In genomic region chr11:110961592-110962021, GRCm38 (mm10) we compare ENCODE assay signal across 13 mouse cellular contexts. TPM values are rescaled to one million over a fixed set of nuclear protein-coding genes. Genes with fewer than 3 reads are reported as not detected.
DNase-seq lines count a peak whose midpoint lies in the region; ATAC-seq and TF ChIP-seq lines count a peak whose summit lies in the region.
"Had no signal": no experiment of that assay in that cellular context is flagged by ENCODE, and none has a peak within 500 bp of the region (broad histone marks: within the 10 kb centered on the region; RNA-seq: fewer than 3 reads in every experiment).

No protein-coding gene starts in this region.

- peak overlapping the region; percentile 72; the same call in 1 of the 2 replicates for H3K27ac ChIP-seq in limb, embryonic 10.5 days

- H3K9me3 ChIP-seq in limb, embryonic 10.5 days (replicated peaks), result no peaks in the 10 kb centered on the region

- H3K36me3 ChIP-seq in C2C12 (ENCODE audit: control insufficient read depth, insufficient read depth), result no peaks in the 10 kb centered on the region
- no peaks in the 10 kb centered on the region for H3K36me3 ChIP-seq in limb, embryonic 10.5 days

- H3K4me3 ChIP-seq in C2C12 (ENCODE audit: insufficient read depth, poor library complexity, severe bottlenecking), result no peak overlapping the region
- no peak overlapping the region for H3K4me3 ChIP-seq in limb, embryonic 10.5 days
- H3K4me3 ChIP-seq: erythroblast, embryonic 14.5 days had no signal

- no peaks in the 10 kb centered on the region for H3K27me3 ChIP-seq in C2C12 (ENCODE audit: control insufficient read depth, insufficient read depth, insufficient read length)
- no peaks in the 10 kb centered on the region for H3K27me3 ChIP-seq in limb, embryonic 10.5 days (ENCODE audit: low read depth, poor library complexity, severe bottlenecking)

- H3K79me2 ChIP-seq in C2C12 (ENCODE audit: control insufficient read depth, insufficient read depth), result no peaks in the 10 kb centered on the region

- intact Hi-C loops in left cerebral cortex, postnatal 14 days (cut with DNase I), result no loop called here

- H3K4me1 ChIP-seq in limb, embryonic 10.5 days, result peaks cover 43% of the 10 kb centered on the region

- DNase-seq in A20 (ENCODE audit: low read depth, low spot score), result peak; percentile 10
- peak; percentile 35 for DNase-seq in forelimb bud, embryonic 11.5 days (ENCODE audit: low read depth, low spot score)
- DNase-seq in limb, embryonic 10.5 days (ENCODE audit: low spot score), result no peak
- DNase-seq in left cerebral cortex, postnatal 14 days (ENCODE audit: low spot score in 2 of 2), result no peak
- no peak for DNase-seq in cerebellum, adult 9-10 months
- DNase-seq: cerebellum, adult 11-12 months; gastrocnemius, postnatal 14 days had no signal

- TF ChIP-seq CTCF in C2C12 (IDR thresholded peaks at IDR 0.05; ENCODE audit: control insufficient read depth, insufficient read depth, insufficient read length), result no peak

- H3K79me3 ChIP-seq in C2C12 (ENCODE audit: low read depth), result no peaks in the 10 kb centered on the region

- H3ac ChIP-seq in C2C12 (ENCODE audit: control insufficient read depth, insufficient read length, low read depth), result no peak overlapping the region

- ATAC-seq in granulocyte monocyte progenitor cell, adult 5-6 weeks (replicated peaks; ENCODE audit: poor library complexity, severe bottlenecking), result no peak
- ATAC-seq: intestine, postnatal 0 days had no signal

- 38% methylated on average over 5 of the region's 5 CpGs for WGBS in limb, embryonic 10.5 days

TF ChIP-seq in C2C12, 6 proteins besides CTCF, POLR2A, EP300 and RAD21:
- TF ChIP-seq USF1 (IDR thresholded peaks at IDR 0.05; ENCODE audit: low read depth), result peak; percentile 56
- no peak for TF ChIP-seq FOSL1 (IDR thresholded peaks at IDR 0.05; ENCODE audit: insufficient read depth, low read length, poor library complexity, severe bottlenecking)
- TF ChIP-seq MAX (IDR thresholded peaks at IDR 0.05), result no peak
TF ChIP-seq in C2C12: peak in this region for 1.

RNA-seq across cellular contexts. Expression of gene Kcnj16, which starts 6.2 kb away (rescaled TPM):
- polyA plus RNA-seq in C2C12 (2012; fragmentation: generic; extraction: Trizol), result not detected
- not detected in 2 replicates for polyA plus RNA-seq in limb, embryonic 10.5 days (2016; fragmentation: Nextera tagmentation; extraction: Ambion mirVana)
- not detected in 2 replicates for total RNA-seq in granulocyte monocyte progenitor cell, adult 5-6 weeks (2014; fragmentation: Nextera tagmentation)
- not detected in 2 replicates for total RNA-seq in granulocyte monocyte progenitor cell, adult 5-6 weeks (2017)
- 10 to 100 TPM; 21.6 to 24.8 TPM for total RNA-seq in left cerebral cortex, postnatal 14 days (2021)
- total RNA-seq: gastrocnemius, postnatal 14 days; MEL had no signal
- polyA plus RNA-seq: erythroblast, embryonic 14.5 days; heart, embryonic 16.5 days had no signal

Comparison
In these comparisons a context has a peak if more than half of its experiments do, and no peak if none do; other contexts are left out.
1. DNase-seq: peak in A20 (single experiment) and forelimb bud, embryonic 11.5 days (single experiment); none in limb, embryonic 10.5 days (single experiment), left cerebral cortex, postnatal 14 days (0 of 2) and cerebellum, adult 9-10 months (single experiment).
2. RNA of gene Kcnj16, which starts 6.2 kb away (total RNA-seq): 21.6 to 24.8 TPM in left cerebral cortex, postnatal 14 days; not detected in granulocyte monocyte progenitor cell, adult 5-6 weeks; every median in the first group is over 10 times any median in the second.